Mouse (Mus musculus) MEL (cell line): Measurements from ENCODE around the gene Copz1. TPM values are rescaled to one million over a fixed set of nuclear protein-coding genes. Genes with fewer than 3 reads are reported as not detected.

ENCODE experiments used
- DNase-seq: peaks from one replicate; pipeline ENCODE4 v3.0.0; 2011; ENCODE audit warnings: low read depth, low spot score
- H3K27ac ChIP-seq: 2 replicates; pipeline ENCODE4 v1.5.1; 2012; ENCODE audit warnings: low read depth, mild to moderate bottlenecking, control low read depth, low read length, moderate library complexity; ENCODE audit not compliant: control insufficient read depth
- H3K27me3 ChIP-seq, 2 experiments: fragments of 150-350 bp in 1 of 2; sonication (generic) in 1 of 2; 2 replicates each; pipeline ENCODE4 v1.6.1; 2012; ENCODE audit warnings: low read length in 2 of 2, mild to moderate bottlenecking in 2 of 2, improper control_type of control experiment in 1 of 2, moderate library complexity in 1 of 2; ENCODE audit not compliant: insufficient read depth in 2 of 2, control insufficient read depth in 1 of 2
- H3K36me3 ChIP-seq, 2 experiments: 2 replicates each; pipeline ENCODE4 v1.6.1; 2012 to 2014; ENCODE audit warnings: low read length in 2 of 2, improper control_type of control experiment in 1 of 2, inconsistent platforms in 1 of 2, mild to moderate bottlenecking in 1 of 2; ENCODE audit not compliant: insufficient read depth in 2 of 2, control insufficient read depth in 1 of 2
- H3K4me1 ChIP-seq, 2 experiments: fragments of 150-350 bp in 1 of 2; sonication (generic) in 1 of 2; 2 replicates each; pipeline ENCODE4 v1.6.1; 2012; ENCODE audit warnings: low read length in 2 of 2, improper control_type of control experiment in 1 of 2, mild to moderate bottlenecking in 1 of 2; ENCODE audit not compliant: insufficient read depth in 2 of 2, control insufficient read depth in 1 of 2
- H3K4me3 ChIP-seq, 2 experiments: fragments of 150-350 bp in 1 of 2; sonication (generic) in 1 of 2; 2 replicates each; pipeline ENCODE4 v1.5.1; 2012; ENCODE audit warnings: low read depth in 2 of 2, low read length in 2 of 2, mild to moderate bottlenecking in 2 of 2, moderate library complexity in 2 of 2, control low read depth in 1 of 2, improper control_type of control experiment in 1 of 2; ENCODE audit not compliant: control insufficient read depth in 1 of 2, insufficient read depth in 1 of 2
- H3K79me2 ChIP-seq: 2 replicates; pipeline ENCODE4 v1.6.1; 2012; ENCODE audit warnings: mild to moderate bottlenecking, low read length, moderate library complexity; ENCODE audit not compliant: control insufficient read depth, poor library complexity, insufficient read depth
- H3K9ac ChIP-seq: 2 replicates; pipeline ENCODE4 v1.6.1; 2012; ENCODE audit warnings: low read depth, mild to moderate bottlenecking, control low read depth, low read length, moderate library complexity; ENCODE audit not compliant: control insufficient read depth, poor library complexity, severe bottlenecking
- H3K9me3 ChIP-seq: fragments of 150-350 bp; sonication (generic); replicated peaks from 2 replicates; pipeline ENCODE4 v1.6.1; 2012; ENCODE audit warnings: mild to moderate bottlenecking, low read length, improper control_type of control experiment, moderate library complexity; ENCODE audit not compliant: insufficient read depth
- BHLHE40 ChIP-seq: IDR thresholded peaks from 2 replicates; pipeline ENCODE4 v1.6.1; 2012; ENCODE audit warnings: low read depth, mild to moderate bottlenecking, inconsistent platforms, low read length, improper control_type of control experiment, borderline replicate concordance
- CHD2 ChIP-seq: IDR thresholded peaks from 2 replicates; pipeline ENCODE4 v1.6.1; 2011; ENCODE audit warnings: low read length, improper control_type of control experiment
- CTCF ChIP-seq, 3 experiments: IDR thresholded peaks in 2 of 3; conservative IDR thresholded peaks in 1 of 3; 2 replicates each; pipeline ENCODE4 v1.5.1; 2011 to 2012; ENCODE audit warnings: low read length in 3 of 3, low read depth in 2 of 3, mild to moderate bottlenecking in 2 of 3, improper control_type of control experiment in 1 of 3, inconsistent platforms in 1 of 3, mixed read lengths in 1 of 3, moderate library complexity in 1 of 3; ENCODE audit not compliant: control insufficient read depth in 1 of 3, insufficient read depth in 1 of 3, poor library complexity in 1 of 3, severe bottlenecking in 1 of 3
- EP300 ChIP-seq, 2 experiments: IDR thresholded peaks; 2 replicates each; pipeline ENCODE4 v1.6.1; 2011; ENCODE audit warnings: improper control_type of control experiment in 2 of 2, low read length in 2 of 2, low read depth in 1 of 2, mild to moderate bottlenecking in 1 of 2
- ETS1 ChIP-seq: IDR thresholded peaks from 2 replicates; pipeline ENCODE4 v1.6.1; 2012; ENCODE audit warnings: low read depth, mild to moderate bottlenecking, inconsistent platforms, low read length, improper control_type of control experiment, moderate library complexity
- GABPA ChIP-seq: IDR thresholded peaks from 2 replicates; pipeline ENCODE4 v1.6.1; 2012; ENCODE audit warnings: low read depth, mild to moderate bottlenecking, inconsistent platforms, low read length, improper control_type of control experiment, moderate library complexity
- GATA1 ChIP-seq: IDR thresholded peaks from 2 replicates; pipeline ENCODE4 v1.6.1; 2011; ENCODE audit warnings: low read depth, low read length, improper control_type of control experiment
- HCFC1 ChIP-seq: IDR thresholded peaks from 2 replicates; pipeline ENCODE4 v1.6.1; 2012; ENCODE audit warnings: low read depth, mild to moderate bottlenecking, inconsistent platforms, low read length, improper control_type of control experiment, moderate library complexity
- JUND ChIP-seq: IDR thresholded peaks from 2 replicates; pipeline ENCODE4 v1.6.1; 2011; ENCODE audit warnings: low read depth, mild to moderate bottlenecking, improper control_type of control experiment, low read length
- MAX ChIP-seq: IDR thresholded peaks from 2 replicates; pipeline ENCODE4 v1.6.1; 2011; ENCODE audit warnings: low read length, improper control_type of control experiment
- MAZ ChIP-seq: IDR thresholded peaks from 2 replicates; pipeline ENCODE4 v1.6.1; 2012; ENCODE audit warnings: low read depth, mild to moderate bottlenecking, inconsistent platforms, low read length, improper control_type of control experiment
- MEF2A ChIP-seq: IDR thresholded peaks from 2 replicates; pipeline ENCODE4 v1.6.1; 2014; ENCODE audit warnings: low read depth, mild to moderate bottlenecking, inconsistent platforms, low read length, improper control_type of control experiment; ENCODE audit not compliant: poor library complexity, insufficient replicate concordance, severe bottlenecking; ENCODE audit errors: extremely low read depth
- MXI1 ChIP-seq: IDR thresholded peaks from 2 replicates; pipeline ENCODE4 v1.6.1; 2011; ENCODE audit warnings: mild to moderate bottlenecking, low read depth, low read length, improper control_type of control experiment
- MYB ChIP-seq: IDR thresholded peaks from 2 replicates; pipeline ENCODE4 v1.6.1; 2011; ENCODE audit warnings: mild to moderate bottlenecking, low read depth, low read length, improper control_type of control experiment
- NELFE ChIP-seq: IDR thresholded peaks from 2 replicates; pipeline ENCODE4 v1.6.1; 2011; ENCODE audit warnings: low read depth, low read length, improper control_type of control experiment
- POLR2A ChIP-seq, 2 experiments: IDR thresholded peaks; 2 replicates each; pipeline ENCODE4 v1.6.1; 2011 to 2012; ENCODE audit warnings: low read length in 2 of 2, mild to moderate bottlenecking in 2 of 2, control low read depth in 1 of 2, improper control_type of control experiment in 1 of 2, low read depth in 1 of 2, moderate library complexity in 1 of 2; ENCODE audit not compliant: control insufficient read depth in 1 of 2, insufficient read depth in 1 of 2, poor library complexity in 1 of 2
- POLR2AphosphoS2 ChIP-seq: IDR thresholded peaks from 2 replicates; pipeline ENCODE4 v1.6.1; 2011; ENCODE audit warnings: low read length, improper control_type of control experiment
- RAD21 ChIP-seq: IDR thresholded peaks from 2 replicates; pipeline ENCODE4 v1.6.1; 2011; ENCODE audit warnings: mild to moderate bottlenecking, low read depth, low read length, improper control_type of control experiment
- SIN3A ChIP-seq: IDR thresholded peaks from 2 replicates; pipeline ENCODE4 v1.6.1; 2012; ENCODE audit warnings: low read length, improper control_type of control experiment, inconsistent platforms
- TAL1 ChIP-seq: IDR thresholded peaks from 2 replicates; pipeline ENCODE4 v1.6.1; 2012; ENCODE audit warnings: mild to moderate bottlenecking, inconsistent platforms, low read length, moderate library complexity, mixed read lengths
- TCF12 ChIP-seq: IDR thresholded peaks from 2 replicates; pipeline ENCODE4 v1.6.1; 2014; ENCODE audit warnings: low read depth, mild to moderate bottlenecking, inconsistent platforms, low read length, improper control_type of control experiment, moderate library complexity
- UBTF ChIP-seq: IDR thresholded peaks from 2 replicates; pipeline ENCODE4 v1.6.1; 2012; ENCODE audit warnings: low read depth, mild to moderate bottlenecking, inconsistent platforms, low read length, improper control_type of control experiment, moderate library complexity, borderline replicate concordance; ENCODE audit not compliant: insufficient read depth
- USF1 ChIP-seq: IDR thresholded peaks from 2 replicates; pipeline ENCODE4 v1.6.1; 2014; ENCODE audit warnings: low read depth, mild to moderate bottlenecking, inconsistent platforms, low read length, improper control_type of control experiment, moderate library complexity
- USF2 ChIP-seq, 2 experiments: IDR thresholded peaks; 2 replicates each; pipeline ENCODE4 v1.6.1; 2011 to 2012; ENCODE audit warnings: improper control_type of control experiment in 2 of 2, low read length in 2 of 2, borderline replicate concordance in 1 of 2, inconsistent platforms in 1 of 2, low read depth in 1 of 2, mild to moderate bottlenecking in 1 of 2; ENCODE audit not compliant: insufficient read depth in 1 of 2
- ZKSCAN1 ChIP-seq: IDR thresholded peaks from 2 replicates; pipeline ENCODE4 v1.6.1; 2012; ENCODE audit warnings: low read depth, mild to moderate bottlenecking, inconsistent platforms, low read length, improper control_type of control experiment, moderate library complexity
- ZMIZ1 ChIP-seq: IDR thresholded peaks from 2 replicates; pipeline ENCODE4 v1.6.1; 2012; ENCODE audit warnings: low read depth, mild to moderate bottlenecking, inconsistent platforms, low read length, improper control_type of control experiment, moderate library complexity
- ZNF384 ChIP-seq: IDR thresholded peaks from 2 replicates; pipeline ENCODE4 v1.6.1; 2012; ENCODE audit warnings: low read depth, mild to moderate bottlenecking, inconsistent platforms, low read length, improper control_type of control experiment
- polyA plus RNA-seq, 2 experiments: library from polyadenylated mRNA; stranded (reverse) in 1 of 2; unstranded in 1 of 2; fragments of >175 nt in 1 of 2; fragments of >200 nt in 1 of 2; gene quantifications; 2 replicates each; pipeline versions ENCODE4 v1.2.1 to v1.2.4; 2012; ENCODE audit warnings: low replicate concordance in 2 of 2, low read depth in 1 of 2; ENCODE audit not compliant: insufficient read length in 2 of 2, insufficient read depth in 1 of 2, missing spikeins in 1 of 2
- total RNA-seq: library from RNA; depleted of rRNA; stranded (reverse); fragments of 300-350 nt; gene quantifications from 2 replicates; pipeline ENCODE4 v1.2.3, GENCODE M21; 2012

Copz1 gene
- total and polyA plus RNA-seq, 3 experiments = 46.7 to 822 (median 117) TPM

GRCm38 (mm10) chr15:103255169-103255568, 17.3 kb upstream of the Copz1 start:
- Histone ChIP-seq H3K36me3 (peaks cover 0 to 43% of the 10 kb centered on the region in 2 experiments; a peak in 3 of 4 replicates), H3K27me3 (no peaks in the 10 kb centered on the region), H3K79me2 (peaks cover 58% of the 10 kb centered on the region), H3K27ac (peak overlapping the region; percentile 99), H3K4me3 (peak overlapping the region; percentile 88 to 91), H3K9me3 (no peaks in the 10 kb centered on the region), H3K9ac (peak overlapping the region; percentile 98), H3K4me1 (peaks cover 4 to 21% of the 10 kb centered on the region in 2 experiments)
- DNase-seq = peak; percentile 58
- TF ChIP-seq ETS1 = 0 out of 2 replicates have a peak, but pooled peaks have one; percentile 13
- no peak for TF ChIP-seq ZNF384
- no peak for TF ChIP-seq USF2 (IDR thresholded peaks at IDR 0.05; ENCODE audit: borderline replicate concordance in 1 of 2, insufficient read depth in 1 of 2, low read depth in 1 of 2, low read length in 2 of 2)
- no peak for TF ChIP-seq GATA1
- peak; percentile 48 for TF ChIP-seq SIN3A
- no peak for TF ChIP-seq BHLHE40
- TF ChIP-seq ZKSCAN1 = no peak
- peak; percentile 33; the same call in 1 of the 2 replicates for TF ChIP-seq MXI1
- no peak for TF ChIP-seq GABPA
- peak; percentile 75; the same call in 1 of the 2 replicates for TF ChIP-seq UBTF
- peak; percentile 51 for TF ChIP-seq NELFE
- peak; percentile 52 to 57; a peak in 2 of 4 replicates for TF ChIP-seq POLR2A (IDR thresholded peaks at IDR 0.05; ENCODE audit: control insufficient read depth in 1 of 2, insufficient read depth in 1 of 2, low read depth in 1 of 2, low read length in 2 of 2, poor library complexity in 1 of 2)
- no peak for TF ChIP-seq POLR2AphosphoS2
- no peak for TF ChIP-seq ZMIZ1
- no peak for TF ChIP-seq EP300 (IDR thresholded peaks at IDR 0.05; ENCODE audit: low read depth in 1 of 2, low read length in 2 of 2)
- no peak for TF ChIP-seq USF1
- TF ChIP-seq MAZ = peak; percentile 73; the same call in 1 of the 2 replicates
- TF ChIP-seq HCFC1 = no peak

- DNase-seq = peak; percentile 56
- peak overlapping the region; percentile 98 for H3K9ac ChIP-seq
- H3K4me3 ChIP-seq = peak overlapping the region; percentile 7 to 88; a peak in 2 of 4 replicates
- H3K9me3 ChIP-seq = no peaks in the 10 kb centered on the region
- H3K4me1 ChIP-seq = peaks cover 4 to 21% of the 10 kb centered on the region in 2 experiments
- peaks cover 47% of the 10 kb centered on the region for H3K79me2 ChIP-seq
- peak overlapping the region; percentile 99 for H3K27ac ChIP-seq
- H3K27me3 ChIP-seq = no peaks in the 10 kb centered on the region
- H3K36me3 ChIP-seq = peaks cover 0 to 36% of the 10 kb centered on the region in 2 experiments; a peak in 2 of 4 replicates
- TF ChIP-seq USF2 (IDR thresholded peaks at IDR 0.05; ENCODE audit: borderline replicate concordance in 1 of 2, insufficient read depth in 1 of 2, low read depth in 1 of 2, low read length in 2 of 2) (no peak), CTCF (IDR thresholded peaks at IDR 0.05 in 2 of 3, conservative IDR thresholded peaks at IDR 0.05 in 1 of 3; ENCODE audit: control insufficient read depth in 1 of 3, insufficient read depth in 1 of 3, low read depth in 2 of 3, low read length in 3 of 3, poor library complexity in 1 of 3, severe bottlenecking in 1 of 3) (no peak), POLR2A (IDR thresholded peaks at IDR 0.05; ENCODE audit: control insufficient read depth in 1 of 2, insufficient read depth in 1 of 2, low read depth in 1 of 2, low read length in 2 of 2, poor library complexity in 1 of 2) (peak in 1 of 2 experiments; percentile 50; a peak in 2 of 4 replicates), TAL1 (no peak), EP300 (IDR thresholded peaks at IDR 0.05; ENCODE audit: low read depth in 1 of 2, low read length in 2 of 2) (peak; percentile 17 to 32; a peak in 2 of 4 replicates), MAX (no peak), UBTF (no peak), MYB (no peak), MEF2A (no peak), CHD2 (no peak), JUND (no peak), NELFE (peak; percentile 22; the same call in 1 of the 2 replicates), ZNF384 (no peak), RAD21 (no peak), TCF12 (peak; percentile 27; the same call in 1 of the 2 replicates), GATA1 (peak; percentile 67; the same call in 1 of the 2 replicates), ZMIZ1 (no peak)
Observed at GRCm38 (mm10) chr15:103256210-103256986, 16.1 kb upstream of the Copz1 start.
